Mouse (Mus musculus): ENCODE results near the gene Syt16. TPM values are rescaled to one million over a fixed set of nuclear protein-coding genes. Genes with fewer than 3 reads are reported as not detected.

Gene Syt16
- polyA plus RNA-seq, 1 experiment from 2014 or later: 0.04 TPM

DNA sequence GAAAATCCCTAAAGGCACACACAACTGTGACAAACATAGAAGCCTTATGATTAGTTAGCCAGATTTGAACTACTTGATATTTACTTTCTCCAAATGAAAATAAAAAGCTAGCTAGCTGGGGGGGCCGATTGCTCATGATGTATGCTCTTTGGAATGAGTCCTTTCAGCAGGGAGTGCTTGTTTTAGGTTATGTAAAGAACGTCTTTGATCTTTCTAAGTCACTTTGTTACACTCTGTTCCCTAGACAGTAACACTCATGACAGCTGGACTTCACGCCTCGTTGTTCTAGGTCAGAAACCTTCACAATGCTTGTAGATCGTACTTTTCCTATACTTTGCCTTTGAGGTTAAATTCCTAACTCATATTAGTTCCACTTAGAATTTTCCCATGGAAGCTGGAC lies 146.9 kb downstream of the Syt16 start:
- Histone ChIP-seq H3K9ac (replicated peaks; ENCODE audit: low read depth) (no peak overlapping the region), H3K4me1 (ENCODE audit: insufficient read depth, low read depth, low read length) (no peaks in the 10 kb centered on the region)

DNA sequence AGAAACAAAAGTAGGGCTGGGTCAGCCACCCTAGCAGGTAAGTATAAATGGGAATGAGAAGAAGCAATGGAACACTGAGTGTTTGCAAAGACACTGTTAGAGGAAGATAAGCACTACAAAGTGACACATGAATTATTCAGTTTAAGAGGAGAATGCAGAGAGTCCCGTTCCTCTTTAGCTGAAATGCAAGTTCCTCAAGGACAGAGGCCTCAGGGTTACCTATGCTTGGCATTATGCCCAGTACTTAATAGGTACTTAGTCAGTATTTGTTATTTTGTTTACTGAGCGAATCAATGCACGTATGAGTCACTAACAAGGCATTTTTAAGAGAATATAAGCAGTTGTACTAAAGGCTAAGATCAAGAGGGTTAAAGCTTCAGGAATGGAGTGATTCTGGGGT lies 163.3 kb downstream of the Syt16 start:
- DNase-seq (ENCODE audit: low spot score) (no peak), ATAC-seq (no peak)
- Histone ChIP-seq H3K27me3 (replicated peaks; ENCODE audit: insufficient read depth, low read length) (no peaks in the 10 kb centered on the region), H3K4me2 (replicated peaks; ENCODE audit: low read depth, low read length) (no peak overlapping the region), H3K36me3 (ENCODE audit: insufficient read depth, low read length) (no peaks in the 10 kb centered on the region), H3K4me1 (ENCODE audit: insufficient read depth, low read depth, low read length) (no peaks in the 10 kb centered on the region), H3K9ac (replicated peaks; ENCODE audit: low read depth) (no peak overlapping the region), H3K9me3 (ENCODE audit: low read length) (no peaks in the 10 kb centered on the region), H3K4me3 (ENCODE audit: low read depth, low read length) (no peak overlapping the region), H3K27ac (ENCODE audit: low read length) (no peak overlapping the region)
- WGBS: 46% methylated on average over 3 of the region's 3 CpGs
- TF ChIP-seq EP300 (IDR thresholded peaks at IDR 0.05): no peak
- no peak for TF ChIP-seq CTCF (IDR thresholded peaks at IDR 0.05)

More for the DNA sequence above, 146.9 kb downstream of the Syt16 start:
- H3K4me3 ChIP-seq (ENCODE audit: low read depth, low read length): no peak overlapping the region
- no peaks in the 10 kb centered on the region for H3K36me3 ChIP-seq (ENCODE audit: insufficient read depth, low read length)
- H3K27me3 ChIP-seq (replicated peaks; ENCODE audit: insufficient read depth, low read length): no peaks in the 10 kb centered on the region
- peak overlapping the region; percentile 66 for H3K27ac ChIP-seq (ENCODE audit: low read length)
- WGBS: 31% methylated on average over 5 of the region's 5 CpGs
- no peak overlapping the region for H3K4me2 ChIP-seq (replicated peaks; ENCODE audit: low read depth, low read length)
- TF ChIP-seq EP300 (IDR thresholded peaks at IDR 0.05) (peak; percentile 97), CTCF (IDR thresholded peaks at IDR 0.05) (no peak)
- peak; percentile 80 for DNase-seq (ENCODE audit: low spot score)
- no peaks in the 10 kb centered on the region for H3K9me3 ChIP-seq (ENCODE audit: low read length)
- peak; percentile 95 for ATAC-seq

DNA sequence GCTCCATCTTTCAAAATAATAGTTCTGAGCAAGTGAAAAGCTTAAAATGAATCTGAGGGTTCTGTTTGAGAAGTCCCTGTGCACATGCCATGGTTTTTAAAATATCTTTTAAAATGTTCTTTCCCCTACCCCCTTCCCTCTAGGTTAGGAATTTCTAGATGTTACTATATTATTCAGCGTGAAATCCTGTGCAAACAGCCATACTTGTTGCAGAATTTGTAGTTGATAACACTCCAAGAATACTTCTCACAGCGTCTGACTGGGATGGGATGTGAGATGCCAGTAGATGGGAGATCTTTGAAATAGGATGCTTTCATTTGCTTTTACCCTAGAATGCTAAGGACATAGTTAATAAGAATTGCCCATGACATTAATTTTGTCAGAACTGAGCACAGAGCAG lies 165.6 kb downstream of the Syt16 start:
- no peaks in the 10 kb centered on the region for H3K36me3 ChIP-seq (ENCODE audit: insufficient read depth, low read length)
- DNase-seq (ENCODE audit: low spot score): no peak
- WGBS: 69% methylated on average over 2 of the region's 2 CpGs

DNA sequence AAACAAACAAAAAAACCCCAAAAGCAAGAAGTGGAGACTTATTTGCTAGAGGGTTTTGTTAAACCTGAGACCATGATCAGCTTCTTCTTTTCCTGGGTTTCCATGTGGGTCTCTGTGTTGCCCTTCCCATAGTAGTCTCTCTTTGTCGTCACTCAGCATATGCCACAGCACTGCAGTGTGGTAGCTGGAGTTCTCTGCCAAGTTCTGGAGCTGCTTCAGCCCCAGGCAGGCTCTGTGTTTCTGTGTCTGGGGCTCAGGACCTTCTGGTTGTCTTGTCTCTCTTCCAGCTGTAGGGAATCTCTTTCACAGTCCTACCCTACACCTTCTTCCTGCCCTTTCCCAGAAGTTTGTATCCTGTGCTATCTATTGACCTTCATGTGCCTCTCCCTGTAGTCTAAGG lies 173.8 kb downstream of the Syt16 start:
- Histone ChIP-seq H3K27ac (ENCODE audit: low read length) (no peak overlapping the region), H3K27me3 (replicated peaks; ENCODE audit: insufficient read depth, low read length) (no peaks in the 10 kb centered on the region), H3K9ac (replicated peaks; ENCODE audit: low read depth) (no peak overlapping the region), H3K4me2 (replicated peaks; ENCODE audit: low read depth, low read length) (no peak overlapping the region), H3K4me1 (ENCODE audit: insufficient read depth, low read depth, low read length) (no peaks in the 10 kb centered on the region), H3K4me3 (ENCODE audit: low read depth, low read length) (no peak overlapping the region), H3K36me3 (ENCODE audit: insufficient read depth, low read length) (no peaks in the 10 kb centered on the region), H3K9me3 (ENCODE audit: low read length) (no peaks in the 10 kb centered on the region)
- no peak for TF ChIP-seq CTCF (IDR thresholded peaks at IDR 0.05)
- no peak for TF ChIP-seq EP300 (IDR thresholded peaks at IDR 0.05)
- ATAC-seq (no peak), DNase-seq (ENCODE audit: low spot score) (no peak)
- WGBS: 71% methylated on average over 1 of the region's 1 CpGs

More for the DNA sequence above, 165.6 kb downstream of the Syt16 start:
- H3K27ac ChIP-seq (ENCODE audit: low read length): no peak overlapping the region
- no peak overlapping the region for H3K4me3 ChIP-seq (ENCODE audit: low read depth, low read length)
- no peaks in the 10 kb centered on the region for H3K27me3 ChIP-seq (replicated peaks; ENCODE audit: insufficient read depth, low read length)
- H3K9me3 ChIP-seq (ENCODE audit: low read length): no peaks in the 10 kb centered on the region
- H3K4me1 ChIP-seq (ENCODE audit: insufficient read depth, low read depth, low read length): no peaks in the 10 kb centered on the region
- no peak overlapping the region for H3K4me2 ChIP-seq (replicated peaks; ENCODE audit: low read depth, low read length)
- ATAC-seq: no peak
- no peak overlapping the region for H3K9ac ChIP-seq (replicated peaks; ENCODE audit: low read depth)
- TF ChIP-seq EP300 (IDR thresholded peaks at IDR 0.05) (no peak), CTCF (IDR thresholded peaks at IDR 0.05) (no peak)

DNA sequence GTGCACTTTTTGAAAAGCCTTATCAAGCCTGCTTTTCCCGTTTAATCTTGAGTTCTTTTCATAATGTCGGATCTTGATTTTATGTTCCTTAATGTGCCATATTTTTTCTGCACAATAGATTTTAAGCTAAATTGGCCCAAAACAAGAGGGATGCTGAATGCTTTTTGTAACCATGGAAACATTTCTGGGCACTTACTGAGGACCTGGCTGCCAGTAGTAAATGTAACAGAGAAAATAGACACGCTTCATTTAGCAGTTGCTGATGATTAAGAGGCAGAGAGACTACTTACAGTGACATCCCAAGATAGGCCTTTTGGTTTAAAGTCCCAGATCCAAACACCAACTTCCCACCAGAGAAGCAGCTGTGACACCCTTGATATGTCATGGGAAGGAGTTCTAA lies 176.4 kb downstream of the Syt16 start:
- Histone ChIP-seq H3K9ac (replicated peaks; ENCODE audit: low read depth) (no peak overlapping the region), H3K4me1 (ENCODE audit: insufficient read depth, low read depth, low read length) (no peaks in the 10 kb centered on the region), H3K27ac (ENCODE audit: low read length) (no peak overlapping the region), H3K9me3 (ENCODE audit: low read length) (no peaks in the 10 kb centered on the region), H3K4me2 (replicated peaks; ENCODE audit: low read depth, low read length) (no peak overlapping the region), H3K4me3 (ENCODE audit: low read depth, low read length) (no peak overlapping the region), H3K27me3 (replicated peaks; ENCODE audit: insufficient read depth, low read length) (no peaks in the 10 kb centered on the region), H3K36me3 (ENCODE audit: insufficient read depth, low read length) (no peaks in the 10 kb centered on the region)
- 63% methylated on average over 3 of the region's 3 CpGs for WGBS
- DNase-seq (ENCODE audit: low spot score): no peak
- no peak for TF ChIP-seq EP300 (IDR thresholded peaks at IDR 0.05)
- no peak for ATAC-seq

- Histone ChIP-seq H3K4me2 (replicated peaks; ENCODE audit: low read depth, low read length) (peak overlapping the region; percentile 30; the same call in 1 of the 2 replicates), H3K4me1 (ENCODE audit: insufficient read depth, low read depth, low read length) (no peaks in the 10 kb centered on the region), H3K4me3 (ENCODE audit: low read depth, low read length) (no peak overlapping the region), H3K27me3 (replicated peaks; ENCODE audit: insufficient read depth, low read length) (no peaks in the 10 kb centered on the region), H3K9ac (replicated peaks; ENCODE audit: low read depth) (no peak overlapping the region), H3K36me3 (ENCODE audit: insufficient read depth, low read length) (no peaks in the 10 kb centered on the region), H3K27ac (ENCODE audit: low read length) (no peak overlapping the region), H3K9me3 (ENCODE audit: low read length) (no peaks in the 10 kb centered on the region)
- DNase-seq (ENCODE audit: low spot score) (peak; percentile 6), ATAC-seq (no peak; the same call in 1 of the 2 replicates)
- TF ChIP-seq EP300 (IDR thresholded peaks at IDR 0.05): no peak
- peak; percentile 44 for TF ChIP-seq CTCF (IDR thresholded peaks at IDR 0.05)
- WGBS: 71% methylated on average over 17 of the region's 17 CpGs
These were observed 187.1 kb downstream of the Syt16 start for GRCm38 (mm10) chr12:74184596-74184995.

GRCm38 (mm10) chr12:74188243-74188785 lies 190.9 kb downstream of the Syt16 start:
- Histone ChIP-seq H3K36me3 (ENCODE audit: insufficient read depth, low read length) (no peaks in the 10 kb centered on the region), H3K4me1 (ENCODE audit: insufficient read depth, low read depth, low read length) (no peaks in the 10 kb centered on the region), H3K4me3 (ENCODE audit: low read depth, low read length) (no peak overlapping the region), H3K4me2 (replicated peaks; ENCODE audit: low read depth, low read length) (no peak overlapping the region), H3K27me3 (replicated peaks; ENCODE audit: insufficient read depth, low read length) (no peaks in the 10 kb centered on the region), H3K27ac (ENCODE audit: low read length) (no peak overlapping the region), H3K9me3 (ENCODE audit: low read length) (no peaks in the 10 kb centered on the region), H3K9ac (replicated peaks; ENCODE audit: low read depth) (no peak overlapping the region)
- WGBS: 76% methylated on average over 11 of the region's 11 CpGs
- no peak for ATAC-seq
- DNase-seq (ENCODE audit: low spot score): no peak
- TF ChIP-seq EP300 (IDR thresholded peaks at IDR 0.05): no peak
- TF ChIP-seq CTCF (IDR thresholded peaks at IDR 0.05): no peak

Data from lung, postnatal 0 days (tissue).